Mouse (Mus musculus) MEL (cell line): ENCODE measurements around the gene Cd207.

ENCODE experiments used
- CHD2 ChIP-seq: IDR thresholded peaks from 2 replicates; pipeline ENCODE4 v1.6.1; 2011; ENCODE audit warnings: low read length, improper control_type of control experiment
- GATA1 ChIP-seq: IDR thresholded peaks from 2 replicates; pipeline ENCODE4 v1.6.1; 2011; ENCODE audit warnings: low read depth, low read length, improper control_type of control experiment
- USF1 ChIP-seq: IDR thresholded peaks from 2 replicates; pipeline ENCODE4 v1.6.1; 2014; ENCODE audit warnings: low read depth, mild to moderate bottlenecking, inconsistent platforms, low read length, improper control_type of control experiment, moderate library complexity

DNA sequence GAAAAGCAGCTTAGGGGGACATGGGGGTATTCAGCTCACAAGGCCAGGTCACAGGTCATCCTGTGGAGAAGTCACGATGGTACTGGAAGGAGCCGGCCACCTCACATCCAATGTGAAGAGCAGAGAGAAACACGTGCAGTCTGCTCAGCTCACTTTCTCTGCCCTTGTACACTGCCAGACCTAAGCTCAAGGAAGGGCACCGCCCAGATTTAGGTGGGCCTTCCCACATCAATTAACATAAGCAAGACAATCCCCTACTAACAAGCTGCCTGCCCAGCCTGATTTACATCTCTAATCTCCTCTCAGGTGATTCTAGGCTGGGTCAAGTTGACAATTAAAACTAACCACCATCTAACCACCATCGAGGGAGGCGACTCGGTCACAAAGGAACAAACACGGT is 20.3 kb upstream of the Cd207 start:
- TF ChIP-seq USF1 (no peak), GATA1 (no peak), CHD2 (no peak)
